Mouse (Mus musculus) ES-Bruce4 (cell line): ENCODE measurements around the gene Srebf1. TPM values are rescaled to one million over a fixed set of nuclear protein-coding genes. Genes with fewer than 3 reads are reported as not detected.
A peak's percentile ranks its signal among the peaks of the same experiment; 100 is the strongest.

Source experiments
- H3K27ac ChIP-seq: 2 replicates; pipeline ENCODE4 v1.5.1; 2012; ENCODE audit warnings: low read length, inconsistent platforms; ENCODE audit not compliant: insufficient read depth
- H3K27me3 ChIP-seq: 2 replicates; pipeline ENCODE4 v1.6.1; 2012; ENCODE audit warnings: mild to moderate bottlenecking, low read length, inconsistent platforms; ENCODE audit not compliant: control insufficient read depth, poor library complexity, insufficient read depth, severe bottlenecking
- H3K36me3 ChIP-seq: 2 replicates; pipeline ENCODE4 v1.6.1; 2012; ENCODE audit warnings: inconsistent platforms, mild to moderate bottlenecking, low read length, moderate library complexity; ENCODE audit not compliant: control insufficient read depth, poor library complexity, insufficient read depth, severe bottlenecking
- H3K4me1 ChIP-seq: one replicate; pipeline ENCODE4 v1.8.1; 2011; ENCODE audit warnings: low read length; ENCODE audit not compliant: control insufficient read depth, insufficient read depth
- H3K4me3 ChIP-seq: 2 replicates; pipeline ENCODE4 v1.5.1; 2011; ENCODE audit warnings: low read depth, mild to moderate bottlenecking, low read length
- H3K9ac ChIP-seq: 2 replicates; pipeline ENCODE4 v1.6.1; 2012; ENCODE audit warnings: low read depth, mild to moderate bottlenecking, inconsistent platforms; ENCODE audit not compliant: poor library complexity, severe bottlenecking
- H3K9me3 ChIP-seq: replicated peaks from 2 replicates; pipeline ENCODE4 v1.6.1; 2012; ENCODE audit warnings: mild to moderate bottlenecking, low read length, inconsistent platforms; ENCODE audit not compliant: control insufficient read depth, poor library complexity, insufficient read depth, severe bottlenecking
- CTCF ChIP-seq: IDR thresholded peaks from one replicate; pipeline ENCODE4 v1.8.1; 2011; ENCODE audit warnings: low read depth, low read length
- EP300 ChIP-seq: IDR thresholded peaks from 2 replicates; pipeline ENCODE4 v1.6.1; 2011; ENCODE audit warnings: low read depth, low read length; ENCODE audit not compliant: insufficient read depth
- POLR2A ChIP-seq: IDR thresholded peaks from one replicate; pipeline ENCODE4 v1.8.1; 2011; ENCODE audit warnings: low read length; ENCODE audit not compliant: insufficient read depth
- polyA plus RNA-seq: library from polyadenylated mRNA; stranded (reverse); fragments of >200 nt; gene quantifications from 2 replicates; pipeline ENCODE4 v1.2.4, GENCODE M21; 2011; ENCODE audit warnings: low read depth; ENCODE audit not compliant: missing spikeins, insufficient read depth, insufficient read length

Gene Srebf1
- polyA plus RNA-seq, 1 experiment = 68.6 TPM

DNA sequence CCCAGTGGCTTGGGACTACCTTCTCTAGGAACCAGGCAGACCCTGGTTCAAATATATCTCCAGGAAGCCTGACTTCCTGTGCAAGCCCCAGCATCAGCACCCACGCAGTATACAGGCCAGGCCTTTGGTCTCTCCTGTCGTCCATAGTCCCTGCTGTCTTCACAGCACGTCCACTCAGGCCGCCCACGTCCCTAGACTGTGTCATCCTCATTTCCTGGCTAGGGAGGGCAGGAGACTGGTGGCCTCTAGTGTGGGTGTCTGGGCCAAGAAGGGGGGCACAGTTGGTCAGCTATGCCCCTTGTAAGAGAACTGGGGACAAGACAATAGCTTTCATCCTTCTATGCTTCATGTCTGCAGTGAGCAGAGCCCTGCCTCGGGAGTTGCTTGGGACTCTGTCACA, 29.8 kb downstream of the Srebf1 start:
- no peaks in the 10 kb centered on the region for H3K27me3 ChIP-seq
- TF ChIP-seq EP300 (no peak), CTCF (no peak), POLR2A (no peak)
- no peak overlapping the region for H3K9ac ChIP-seq
- H3K9me3 ChIP-seq = no peaks in the 10 kb centered on the region
- no peak overlapping the region for H3K27ac ChIP-seq
- no peaks in the 10 kb centered on the region for H3K36me3 ChIP-seq
- no peak overlapping the region for H3K4me3 ChIP-seq
- peaks cover 2% of the 10 kb centered on the region for H3K4me1 ChIP-seq

DNA sequence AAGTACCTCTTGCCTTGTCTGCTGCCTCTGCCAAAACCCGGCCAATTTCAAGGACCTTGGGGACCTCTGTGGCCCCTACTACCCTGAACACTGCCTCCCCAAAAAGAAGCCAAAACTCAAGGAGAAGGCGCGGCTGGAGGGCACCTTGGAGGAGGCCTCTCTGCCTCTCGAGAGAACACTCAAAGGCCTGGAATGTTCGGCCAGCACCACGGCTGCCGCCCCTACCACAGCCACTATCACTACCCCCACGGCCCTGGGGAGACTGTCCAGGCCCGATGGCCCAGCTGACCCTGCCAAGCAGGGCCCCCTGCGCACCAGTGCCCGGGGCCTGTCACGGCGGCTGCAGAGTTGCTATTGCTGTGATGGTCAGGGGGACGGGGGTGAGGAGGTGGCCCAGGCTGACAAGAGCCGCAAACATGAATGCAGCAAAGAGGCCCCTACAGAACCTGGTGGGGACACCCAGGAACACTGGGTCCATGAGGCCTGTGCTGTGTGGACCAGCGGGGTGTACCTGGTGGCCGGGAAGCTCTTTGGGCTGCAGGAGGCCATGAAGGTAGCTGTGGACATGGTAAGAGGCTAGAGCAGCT, 32.2 kb downstream of the Srebf1 start:
- H3K36me3 ChIP-seq = no peaks in the 10 kb centered on the region
- peak overlapping the region; percentile 15; the same call in 1 of the 2 replicates for H3K9ac ChIP-seq
- H3K27me3 ChIP-seq = no peaks in the 10 kb centered on the region
- H3K4me3 ChIP-seq = no peak overlapping the region
- H3K9me3 ChIP-seq = no peaks in the 10 kb centered on the region
- TF ChIP-seq EP300 (no peak), CTCF (no peak), POLR2A (no peak)
- H3K4me1 ChIP-seq = peaks cover 9% of the 10 kb centered on the region
- H3K27ac ChIP-seq = no peak overlapping the region

DNA sequence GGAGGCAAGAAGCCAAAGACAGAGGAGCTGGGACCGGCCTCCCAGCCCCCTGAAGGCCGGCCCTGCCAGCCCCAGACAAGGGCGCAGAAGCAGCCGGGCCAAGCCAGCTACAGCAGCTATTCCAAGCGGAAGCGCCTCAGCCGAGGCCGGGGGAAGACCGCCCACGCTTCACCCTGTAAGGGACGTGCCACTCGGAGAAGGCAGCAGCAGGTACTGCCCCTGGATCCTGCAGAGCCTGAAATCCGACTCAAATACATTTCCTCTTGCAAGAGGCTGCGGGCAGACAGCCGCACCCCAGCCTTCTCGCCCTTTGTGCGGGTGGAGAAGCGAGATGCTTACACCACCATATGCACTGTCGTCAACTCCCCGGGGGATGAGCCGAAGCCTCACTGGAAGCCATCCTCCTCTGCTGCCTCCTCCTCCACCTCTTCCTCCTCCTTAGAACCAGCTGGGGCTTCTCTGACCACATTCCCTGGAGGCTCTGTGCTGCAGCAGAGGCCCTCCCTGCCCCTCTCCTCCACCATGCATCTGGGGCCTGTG, 32.8 kb downstream of the Srebf1 start:
- no peaks in the 10 kb centered on the region for H3K9me3 ChIP-seq
- peak overlapping the region; percentile 8; the same call in 1 of the 2 replicates for H3K4me3 ChIP-seq
- no peak overlapping the region for H3K27ac ChIP-seq
- peaks cover 11% of the 10 kb centered on the region for H3K4me1 ChIP-seq
- peak overlapping the region; percentile 40 for H3K9ac ChIP-seq
- TF ChIP-seq EP300 (no peak), POLR2A (no peak), CTCF (no peak)
- no peaks in the 10 kb centered on the region for H3K36me3 ChIP-seq
- H3K27me3 ChIP-seq = no peaks in the 10 kb centered on the region

DNA sequence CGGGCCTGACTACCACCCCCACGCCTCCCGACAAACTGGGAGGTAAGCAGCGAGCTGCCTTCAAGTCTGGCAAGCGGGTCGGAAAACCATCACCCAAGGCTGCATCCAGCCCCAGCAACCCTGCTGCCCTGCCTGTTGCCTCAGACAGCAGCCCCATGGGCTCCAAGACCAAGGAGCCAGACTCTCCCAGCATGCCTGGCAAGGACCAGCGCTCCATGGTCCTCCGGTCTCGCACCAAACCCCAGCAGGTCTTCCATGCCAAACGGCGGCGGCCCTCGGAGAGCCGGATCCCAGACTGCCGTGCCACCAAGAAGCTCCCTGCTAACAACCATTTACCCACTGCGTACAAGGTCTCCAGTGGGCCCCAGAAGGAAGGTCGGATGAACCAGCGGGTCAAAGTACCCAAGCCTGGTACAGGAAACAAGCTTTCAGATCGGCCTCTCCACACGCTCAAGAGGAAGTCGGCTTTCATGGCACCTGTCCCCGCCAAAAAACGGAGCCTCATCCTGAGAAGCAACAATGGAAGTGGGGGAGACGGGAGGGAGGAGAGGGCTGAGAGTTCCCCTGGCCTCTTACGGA, 34.0 kb downstream of the Srebf1 start:
- H3K4me3 ChIP-seq = peak overlapping the region; percentile 18

DNA sequence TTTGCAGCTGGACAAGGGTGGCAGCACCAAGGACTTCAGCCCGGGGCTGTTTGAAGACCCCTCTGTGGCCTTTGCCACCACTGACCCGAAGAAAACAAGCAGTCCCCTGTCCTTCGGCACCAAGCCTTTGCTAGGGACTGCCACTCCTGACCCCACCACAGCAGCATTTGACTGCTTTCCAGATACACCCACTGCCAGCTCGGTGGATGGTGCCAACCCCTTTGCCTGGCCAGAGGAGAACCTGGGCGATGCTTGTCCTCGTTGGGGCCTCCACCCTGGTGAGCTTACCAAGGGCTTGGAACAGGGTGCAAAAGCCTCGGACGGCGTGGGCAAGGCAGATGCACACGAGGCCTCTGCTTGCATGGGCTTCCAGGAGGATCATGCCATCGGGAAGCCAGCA, 35.3 kb downstream of the Srebf1 start:
- no peak overlapping the region for H3K4me3 ChIP-seq
- no peaks in the 10 kb centered on the region for H3K36me3 ChIP-seq
- H3K4me1 ChIP-seq = peaks cover 15% of the 10 kb centered on the region
- no peak for TF ChIP-seq EP300
- TF ChIP-seq CTCF = no peak
- TF ChIP-seq POLR2A = no peak
- H3K27me3 ChIP-seq = no peaks in the 10 kb centered on the region
- no peak overlapping the region for H3K9ac ChIP-seq
- no peaks in the 10 kb centered on the region for H3K9me3 ChIP-seq
- no peak overlapping the region for H3K27ac ChIP-seq

More for the DNA sequence above, 34.0 kb downstream of the Srebf1 start:
- no peaks in the 10 kb centered on the region for H3K36me3 ChIP-seq
- no peak for TF ChIP-seq POLR2A
- TF ChIP-seq CTCF = no peak
- TF ChIP-seq EP300 = no peak
- no peaks in the 10 kb centered on the region for H3K9me3 ChIP-seq
- H3K27me3 ChIP-seq = no peaks in the 10 kb centered on the region
- H3K27ac ChIP-seq = no peak overlapping the region
- H3K4me1 ChIP-seq = peaks cover 13% of the 10 kb centered on the region
- peak overlapping the region; percentile 40 for H3K9ac ChIP-seq
